Mouse (Mus musculus): ENCODE measurements around the gene Actr6.

GRCm38 (mm10) chr10:89771894-89772293, 39.8 kb upstream of the Actr6 start:
- TF ChIP-seq CTCF (IDR thresholded peaks at IDR 0.05; ENCODE audit: extremely low read depth, insufficient read length, insufficient replicate concordance, low read depth, low read length) = no peak
- no peak for TF ChIP-seq POLR2A (IDR thresholded peaks at IDR 0.05; ENCODE audit: low read depth, low read length)

Measured in small intestine, adult 2 months (tissue).